Mouse (Mus musculus) liver, adult 2 months (tissue): ENCODE results near the gene Lrrc7.

Source experiments
- CTCF ChIP-seq: fragments of 200-500 bp; IDR thresholded peaks from 2 replicates; pipeline ENCODE4 v1.5.1; 2011; ENCODE audit warnings: low read depth, low read length, control low read depth
- POLR2A ChIP-seq: fragments of 200-500 bp; IDR thresholded peaks from 2 replicates; pipeline ENCODE4 v1.6.1; 2011; ENCODE audit warnings: low read length, control low read depth; ENCODE audit not compliant: insufficient read depth; ENCODE audit errors: extremely low read depth

DNA sequence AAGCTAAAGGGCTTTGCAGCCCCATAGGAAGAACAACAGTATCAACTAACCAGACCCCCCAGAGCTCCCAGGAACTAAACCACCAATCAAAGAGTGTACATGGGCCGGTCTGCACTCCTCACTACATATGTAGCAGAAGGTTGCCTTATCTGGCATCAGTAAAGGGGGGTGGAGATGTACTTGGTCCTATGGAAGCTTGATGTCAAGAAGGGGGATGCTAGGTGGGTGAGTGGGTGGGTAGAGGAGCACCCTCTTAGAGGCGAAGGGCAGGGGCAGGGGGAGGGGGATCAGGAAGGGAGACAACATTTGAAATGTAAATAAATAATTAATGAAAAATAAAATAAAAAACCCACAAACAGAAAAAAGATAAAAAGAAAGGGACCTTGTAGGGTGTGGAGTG, 496.8 kb downstream of the Lrrc7 start:
- TF ChIP-seq CTCF (no peak), POLR2A (no peak)
